Mouse (Mus musculus): Measurements from ENCODE around the gene Itga11. TPM values are rescaled to one million over a fixed set of nuclear protein-coding genes. Genes with fewer than 3 reads are reported as not detected.

Gene Itga11
- polyA plus RNA-seq, 1 experiment from 2014 or later = 2.8 TPM

GRCm38 (mm10) chr9:62759601-62760000 is 82.0 kb downstream of the Itga11 start:
- Histone ChIP-seq H3K9ac (ENCODE audit: low read length) (no peak overlapping the region), H3K4me3 (ENCODE audit: low read depth, low read length) (no peak overlapping the region), H3K27ac (ENCODE audit: low read depth, low read length) (no peak overlapping the region), H3K4me1 (replicated peaks; ENCODE audit: control insufficient read depth, insufficient read depth, low read length) (peaks cover 2% of the 10 kb centered on the region; the same call in 1 of the 2 replicates), H3K27me3 (ENCODE audit: control insufficient read depth, insufficient read depth, low read length) (no peaks in the 10 kb centered on the region), H3K4me2 (ENCODE audit: low read depth, low read length, severe bottlenecking) (no peak overlapping the region), H3K36me3 (ENCODE audit: control insufficient read depth, insufficient read depth, low read length) (no peaks in the 10 kb centered on the region), H3K9me3 (ENCODE audit: control insufficient read depth, low read length) (no peaks in the 10 kb centered on the region)
- WGBS = 71% methylated on average over 3 of the region's 3 CpGs
- ATAC-seq (replicated peaks; ENCODE audit: low FRiP score) = no peak
- no peak for DNase-seq (ENCODE audit: low spot score)

GRCm38 (mm10) chr9:62763478-62763877 is 85.9 kb downstream of the Itga11 start:
- H3K9ac ChIP-seq (ENCODE audit: low read length) = no peak overlapping the region
- DNase-seq (ENCODE audit: low spot score) = no peak
- no peaks in the 10 kb centered on the region for H3K36me3 ChIP-seq (ENCODE audit: control insufficient read depth, insufficient read depth, low read length)
- H3K4me3 ChIP-seq (ENCODE audit: low read depth, low read length) = no peak overlapping the region
- H3K9me3 ChIP-seq (ENCODE audit: control insufficient read depth, low read length) = no peaks in the 10 kb centered on the region
- no peak overlapping the region for H3K27ac ChIP-seq (ENCODE audit: low read depth, low read length)
- peaks cover 2% of the 10 kb centered on the region; the same call in 1 of the 2 replicates for H3K4me1 ChIP-seq (replicated peaks; ENCODE audit: control insufficient read depth, insufficient read depth, low read length)
- 0 out of 2 replicates have a peak overlapping the region, but pooled peaks have one; percentile 15 for H3K4me2 ChIP-seq (ENCODE audit: low read depth, low read length, severe bottlenecking)
- WGBS = 7% methylated on average over 13 of the region's 13 CpGs
- no peak for ATAC-seq (replicated peaks; ENCODE audit: low FRiP score)
- H3K27me3 ChIP-seq (ENCODE audit: control insufficient read depth, insufficient read depth, low read length) = no peaks in the 10 kb centered on the region

GRCm38 (mm10) chr9:62765346-62765745 is 87.7 kb downstream of the Itga11 start:
- H3K9me3 ChIP-seq (ENCODE audit: control insufficient read depth, low read length) = no peaks in the 10 kb centered on the region
- no peaks in the 10 kb centered on the region for H3K36me3 ChIP-seq (ENCODE audit: control insufficient read depth, insufficient read depth, low read length)
- no peak overlapping the region for H3K4me3 ChIP-seq (ENCODE audit: low read depth, low read length)
- no peak for DNase-seq (ENCODE audit: low spot score)
- H3K4me2 ChIP-seq (ENCODE audit: low read depth, low read length, severe bottlenecking) = no peak overlapping the region
- H3K4me1 ChIP-seq (replicated peaks; ENCODE audit: control insufficient read depth, insufficient read depth, low read length) = peaks cover 2% of the 10 kb centered on the region; the same call in 1 of the 2 replicates
- ATAC-seq (replicated peaks; ENCODE audit: low FRiP score) = no peak
- no peaks in the 10 kb centered on the region for H3K27me3 ChIP-seq (ENCODE audit: control insufficient read depth, insufficient read depth, low read length)
- H3K9ac ChIP-seq (ENCODE audit: low read length) = no peak overlapping the region
- no peak overlapping the region for H3K27ac ChIP-seq (ENCODE audit: low read depth, low read length)
- 84% methylated on average over 4 of the region's 4 CpGs for WGBS

GRCm38 (mm10) chr9:62767464-62767863 is 89.8 kb downstream of the Itga11 start:
- Histone ChIP-seq H3K9ac (ENCODE audit: low read length) (no peak overlapping the region), H3K9me3 (ENCODE audit: control insufficient read depth, low read length) (no peaks in the 10 kb centered on the region), H3K36me3 (ENCODE audit: control insufficient read depth, insufficient read depth, low read length) (no peaks in the 10 kb centered on the region), H3K4me1 (replicated peaks; ENCODE audit: control insufficient read depth, insufficient read depth, low read length) (peaks cover 2% of the 10 kb centered on the region; the same call in 1 of the 2 replicates), H3K4me3 (ENCODE audit: low read depth, low read length) (no peak overlapping the region), H3K27me3 (ENCODE audit: control insufficient read depth, insufficient read depth, low read length) (no peaks in the 10 kb centered on the region), H3K27ac (ENCODE audit: low read depth, low read length) (no peak overlapping the region), H3K4me2 (ENCODE audit: low read depth, low read length, severe bottlenecking) (no peak overlapping the region)
- WGBS = 65% methylated on average over 17 of the region's 17 CpGs
- no peak for DNase-seq (ENCODE audit: low spot score)
- no peak for ATAC-seq (replicated peaks; ENCODE audit: low FRiP score)

GRCm38 (mm10) chr9:62768361-62768760 is 90.7 kb downstream of the Itga11 start:
- Histone ChIP-seq H3K27ac (ENCODE audit: low read depth, low read length) (no peak overlapping the region), H3K9me3 (ENCODE audit: control insufficient read depth, low read length) (no peaks in the 10 kb centered on the region), H3K4me3 (ENCODE audit: low read depth, low read length) (no peak overlapping the region), H3K9ac (ENCODE audit: low read length) (no peak overlapping the region), H3K4me2 (ENCODE audit: low read depth, low read length, severe bottlenecking) (no peak overlapping the region), H3K27me3 (ENCODE audit: control insufficient read depth, insufficient read depth, low read length) (no peaks in the 10 kb centered on the region), H3K36me3 (ENCODE audit: control insufficient read depth, insufficient read depth, low read length) (no peaks in the 10 kb centered on the region), H3K4me1 (replicated peaks; ENCODE audit: control insufficient read depth, insufficient read depth, low read length) (peaks cover 1% of the 10 kb centered on the region; the same call in 1 of the 2 replicates)
- ATAC-seq (replicated peaks; ENCODE audit: low FRiP score) = no peak
- no peak for DNase-seq (ENCODE audit: low spot score)
- WGBS = 90% methylated on average over 5 of the region's 5 CpGs

GRCm38 (mm10) chr9:62772746-62773145 is 95.1 kb downstream of the Itga11 start:
- Histone ChIP-seq H3K9ac (ENCODE audit: low read length) (no peak overlapping the region), H3K27me3 (ENCODE audit: control insufficient read depth, insufficient read depth, low read length) (no peaks in the 10 kb centered on the region), H3K4me1 (replicated peaks; ENCODE audit: control insufficient read depth, insufficient read depth, low read length) (no peaks in the 10 kb centered on the region; the same call in 1 of the 2 replicates), H3K4me2 (ENCODE audit: low read depth, low read length, severe bottlenecking) (no peak overlapping the region), H3K4me3 (ENCODE audit: low read depth, low read length) (no peak overlapping the region), H3K36me3 (ENCODE audit: control insufficient read depth, insufficient read depth, low read length) (no peaks in the 10 kb centered on the region), H3K9me3 (ENCODE audit: control insufficient read depth, low read length) (no peaks in the 10 kb centered on the region), H3K27ac (ENCODE audit: low read depth, low read length) (no peak overlapping the region)
- DNase-seq (ENCODE audit: low spot score) (no peak), ATAC-seq (replicated peaks; ENCODE audit: low FRiP score) (no peak)
- 84% methylated on average over 8 of the region's 8 CpGs for WGBS

- Histone ChIP-seq H3K9me3 (ENCODE audit: control insufficient read depth, low read length) (no peaks in the 10 kb centered on the region), H3K4me1 (replicated peaks; ENCODE audit: control insufficient read depth, insufficient read depth, low read length) (no peaks in the 10 kb centered on the region; the same call in 1 of the 2 replicates), H3K27me3 (ENCODE audit: control insufficient read depth, insufficient read depth, low read length) (no peaks in the 10 kb centered on the region), H3K4me3 (ENCODE audit: low read depth, low read length) (no peak overlapping the region), H3K9ac (ENCODE audit: low read length) (no peak overlapping the region), H3K36me3 (ENCODE audit: control insufficient read depth, insufficient read depth, low read length) (no peaks in the 10 kb centered on the region), H3K27ac (ENCODE audit: low read depth, low read length) (no peak overlapping the region), H3K4me2 (ENCODE audit: low read depth, low read length, severe bottlenecking) (no peak overlapping the region)
- ATAC-seq (replicated peaks; ENCODE audit: low FRiP score) (no peak), DNase-seq (ENCODE audit: low spot score) (no peak)
- 69% methylated on average over 4 of the region's 4 CpGs for WGBS
Observed at GRCm38 (mm10) chr9:62775464-62775863, 97.8 kb downstream of the Itga11 start.

GRCm38 (mm10) chr9:62777461-62777860 is 99.8 kb downstream of the Itga11 start:
- Histone ChIP-seq H3K4me2 (ENCODE audit: low read depth, low read length, severe bottlenecking) (no peak overlapping the region), H3K4me1 (replicated peaks; ENCODE audit: control insufficient read depth, insufficient read depth, low read length) (no peaks in the 10 kb centered on the region; the same call in 1 of the 2 replicates), H3K27me3 (ENCODE audit: control insufficient read depth, insufficient read depth, low read length) (no peaks in the 10 kb centered on the region), H3K9ac (ENCODE audit: low read length) (no peak overlapping the region), H3K9me3 (ENCODE audit: control insufficient read depth, low read length) (no peaks in the 10 kb centered on the region), H3K27ac (ENCODE audit: low read depth, low read length) (no peak overlapping the region), H3K36me3 (ENCODE audit: control insufficient read depth, insufficient read depth, low read length) (no peaks in the 10 kb centered on the region), H3K4me3 (ENCODE audit: low read depth, low read length) (no peak overlapping the region)
- WGBS = 5% methylated on average over 5 of the region's 5 CpGs
- ATAC-seq (replicated peaks; ENCODE audit: low FRiP score) = 0 out of 2 replicates have a peak, but pooled peaks have one; percentile 27
- DNase-seq (ENCODE audit: low spot score) = peak; percentile 82

- Histone ChIP-seq H3K27ac (ENCODE audit: low read depth, low read length) (no peak overlapping the region), H3K36me3 (ENCODE audit: control insufficient read depth, insufficient read depth, low read length) (no peaks in the 10 kb centered on the region), H3K9me3 (ENCODE audit: control insufficient read depth, low read length) (no peaks in the 10 kb centered on the region), H3K27me3 (ENCODE audit: control insufficient read depth, insufficient read depth, low read length) (no peaks in the 10 kb centered on the region), H3K9ac (ENCODE audit: low read length) (no peak overlapping the region), H3K4me3 (ENCODE audit: low read depth, low read length) (no peak overlapping the region), H3K4me2 (ENCODE audit: low read depth, low read length, severe bottlenecking) (no peak overlapping the region), H3K4me1 (replicated peaks; ENCODE audit: control insufficient read depth, insufficient read depth, low read length) (no peaks in the 10 kb centered on the region; the same call in 1 of the 2 replicates)
- DNase-seq (ENCODE audit: low spot score) (no peak), ATAC-seq (replicated peaks; ENCODE audit: low FRiP score) (no peak)
- WGBS = 90% methylated on average over 9 of the region's 9 CpGs
Observed at GRCm38 (mm10) chr9:62778721-62779120, 101.1 kb downstream of the Itga11 start.

Data from forebrain, embryonic 11.5 days (tissue).